Mouse (Mus musculus) CH12.LX (cell line): ENCODE results near the gene Kdm5b. TPM values are rescaled to one million over a fixed set of nuclear protein-coding genes. Genes with fewer than 3 reads are reported as not detected.

Source experiments
- DNase-seq: peaks from one replicate; pipeline ENCODE4 v3.0.0-alpha.2; 2013; ENCODE audit errors: extremely low read depth
- H3K27ac ChIP-seq: 2 replicates; pipeline ENCODE4 v1.5.1; 2012; ENCODE audit warnings: low read depth, mild to moderate bottlenecking, control low read depth, moderate library complexity; ENCODE audit not compliant: insufficient read depth
- H3K27me3 ChIP-seq: replicated peaks from 2 replicates; pipeline ENCODE3; 2012; ENCODE audit warnings: inconsistent platforms
- H3K36me3 ChIP-seq, 2 experiments: replicated peaks in 1 of 2; 2 replicates each; pipeline versions ENCODE3 to v1.6.1; 2012; ENCODE audit warnings: inconsistent platforms in 1 of 2, low read length in 1 of 2, mild to moderate bottlenecking in 1 of 2, mixed read lengths in 1 of 2, moderate library complexity in 1 of 2; ENCODE audit not compliant: control insufficient read depth in 1 of 2, insufficient read depth in 1 of 2
- H3K4me1 ChIP-seq, 2 experiments: 2 replicates each; pipeline ENCODE4 v1.6.1; 2012; ENCODE audit warnings: inconsistent platforms in 1 of 2, moderate library complexity in 1 of 2; ENCODE audit not compliant: insufficient read depth in 2 of 2, control insufficient read depth in 1 of 2
- H3K4me2 ChIP-seq: 2 replicates; pipeline ENCODE4 v1.6.1; 2012; ENCODE audit warnings: low read depth, mild to moderate bottlenecking, control low read depth; ENCODE audit not compliant: poor library complexity, insufficient read depth, severe bottlenecking
- H3K4me3 ChIP-seq, 3 experiments: fragments of 150-350 bp in 1 of 3; sonication (generic) in 1 of 3; replicated peaks in 1 of 3; 2 replicates each; pipeline versions ENCODE3 to v1.5.1; 2011 to 2012; ENCODE audit warnings: low read depth in 2 of 3, low read length in 2 of 3, mild to moderate bottlenecking in 2 of 3, moderate library complexity in 2 of 3, control low read depth in 1 of 3, improper control_type of control experiment in 1 of 3, inconsistent platforms in 1 of 3, mixed read lengths in 1 of 3; ENCODE audit not compliant: poor library complexity in 1 of 3
- H3K79me2 ChIP-seq: replicated peaks from 2 replicates; pipeline ENCODE4 v1.6.1; 2012; ENCODE audit warnings: mild to moderate bottlenecking, moderate library complexity; ENCODE audit not compliant: control insufficient read depth, poor library complexity, insufficient read depth, severe bottlenecking; ENCODE audit errors: extremely low read depth
- H3K9ac ChIP-seq: 2 replicates; pipeline ENCODE4 v1.6.1; 2012; ENCODE audit warnings: low read depth, mild to moderate bottlenecking, control low read depth, moderate library complexity; ENCODE audit not compliant: insufficient read depth
- H3K9me3 ChIP-seq: replicated peaks from 2 replicates; pipeline ENCODE3; 2012; ENCODE audit warnings: low read length, inconsistent platforms, mixed read lengths
- ELF1 ChIP-seq: IDR thresholded peaks from 2 replicates; pipeline ENCODE4 v1.6.1; 2014; ENCODE audit warnings: low read depth, mild to moderate bottlenecking, inconsistent platforms, low read length, improper control_type of control experiment
- HCFC1 ChIP-seq: IDR thresholded peaks from 2 replicates; pipeline ENCODE4 v1.6.1; 2012; ENCODE audit warnings: low read depth, mild to moderate bottlenecking, inconsistent platforms, low read length, improper control_type of control experiment
- JUN ChIP-seq: IDR thresholded peaks from 2 replicates; pipeline ENCODE4 v1.6.1; 2011; ENCODE audit warnings: low read depth, mild to moderate bottlenecking, low read length, improper control_type of control experiment, moderate library complexity; ENCODE audit not compliant: insufficient read depth
- MAFK ChIP-seq: IDR thresholded peaks from 2 replicates; pipeline ENCODE4 v1.6.1; 2011; ENCODE audit warnings: low read length, improper control_type of control experiment; ENCODE audit not compliant: insufficient replicate concordance
- MEF2A ChIP-seq: IDR thresholded peaks from 2 replicates; pipeline ENCODE4 v1.6.1; 2014; ENCODE audit warnings: low read depth, mild to moderate bottlenecking, inconsistent platforms, low read length, improper control_type of control experiment, borderline replicate concordance
- RCOR1 ChIP-seq: conservative IDR thresholded peaks from 2 replicates; pipeline ENCODE4 v1.6.1; 2012; ENCODE audit warnings: low read depth, mild to moderate bottlenecking, inconsistent platforms, low read length, improper control_type of control experiment
- SIN3A ChIP-seq: IDR thresholded peaks from 2 replicates; pipeline ENCODE4 v1.6.1; 2012; ENCODE audit warnings: low read length, improper control_type of control experiment, inconsistent platforms
- SMC3 ChIP-seq: IDR thresholded peaks from 2 replicates; pipeline ENCODE4 v1.6.1; 2011; ENCODE audit warnings: low read depth, low read length, improper control_type of control experiment
- TCF12 ChIP-seq: IDR thresholded peaks from 2 replicates; pipeline ENCODE4 v1.6.1; 2014; ENCODE audit warnings: low read depth, mild to moderate bottlenecking, inconsistent platforms, low read length, improper control_type of control experiment
- USF1 ChIP-seq: IDR thresholded peaks from 2 replicates; pipeline ENCODE4 v1.6.1; 2014; ENCODE audit warnings: low read depth, mild to moderate bottlenecking, inconsistent platforms, low read length, improper control_type of control experiment
- ZC3H11A ChIP-seq: IDR thresholded peaks from 2 replicates; pipeline ENCODE4 v1.6.1; 2012; ENCODE audit warnings: low read depth, mild to moderate bottlenecking, inconsistent platforms, low read length, improper control_type of control experiment
- dilution Hi-C: fragments of 300-500 bp; cut with MboI; formaldehyde crosslinking; loops from 2 replicates; pipeline ENCODE4 v1.14.3; 2020; ENCODE audit warnings: low sequenced_read_pairs; ENCODE audit not compliant: extremely low pct_unique_long_range_greater_than_20kb, extremely low pct_ligation_motif_present
- in situ Hi-C: fragments of 300-500 bp; cut with MboI; formaldehyde crosslinking; loops from 3 replicates; pipeline ENCODE4 v1.14.3; 2019; ENCODE audit warnings: low sequenced_read_pairs, low pct_ligation_motif_present, low pct_unique_long_range_greater_than_20kb, mixed read lengths
- polyA plus RNA-seq: library from polyadenylated mRNA; unstranded; fragments of >175 nt; gene quantifications from 2 replicates; pipeline ENCODE4 v1.2.1, GENCODE M21; 2012; ENCODE audit warnings: low read depth; ENCODE audit not compliant: insufficient read length
- total RNA-seq, 2 experiments: library from RNA; depleted of rRNA; stranded (reverse); fragments of 300-350 nt in 1 of 2; fragments of >200 nt in 1 of 2; gene quantifications; 2 replicates each; pipeline ENCODE4 v1.2.3; 2012 to 2014

Gene Kdm5b
- total and polyA plus RNA-seq, 3 experiments: 1.9 to 14.3 (median 4.1) TPM

- in situ Hi-C loops (no loop called here), dilution Hi-C loops (no loop called here)
- Histone ChIP-seq H3K79me2 (no peaks in the 10 kb centered on the region), H3K36me3 (no peaks in the 10 kb centered on the region), H3K27me3 (peaks cover 27% of the 10 kb centered on the region), H3K9me3 (no peaks in the 10 kb centered on the region), H3K9ac (no peak overlapping the region), H3K4me2 (no peak overlapping the region), H3K27ac (no peak overlapping the region), H3K4me3 (no peak overlapping the region), H3K4me1 (peaks cover 2 to 7% of the 10 kb centered on the region in 2 experiments; a peak in 2 of 4 replicates)
- TF ChIP-seq MEF2A (no peak), MAFK (no peak), TCF12 (no peak), ZC3H11A (no peak), RCOR1 (no peak), SIN3A (no peak), ELF1 (no peak), HCFC1 (no peak), USF1 (no peak)
- no peak for DNase-seq
Observed at GRCm38 (mm10) chr1:134552396-134552795, 7.6 kb upstream of the Kdm5b start.

GRCm38 (mm10) chr1:134555240-134555870 is 4.6 kb upstream of the Kdm5b start:
- TF ChIP-seq MAFK (peak; percentile 67; the same call in 1 of the 2 replicates), SMC3 (no peak), JUN (no peak), RCOR1 (no peak)
- Histone ChIP-seq H3K9me3 (no peaks in the 10 kb centered on the region), H3K27ac (no peak overlapping the region), H3K9ac (no peak overlapping the region), H3K79me2 (peaks cover 1% of the 10 kb centered on the region; the same call in 1 of the 2 replicates), H3K4me3 (no peak overlapping the region), H3K4me1 (peaks cover 2 to 13% of the 10 kb centered on the region in 2 experiments; a peak in 2 of 4 replicates), H3K36me3 (no peaks in the 10 kb centered on the region), H3K27me3 (peaks cover 42% of the 10 kb centered on the region), H3K4me2 (no peak overlapping the region)
- no peak for DNase-seq
- dilution Hi-C loops (no loop called here), in situ Hi-C loops (no loop called here)
